25 mouse cellular contexts compared by ENCODE assay signal in genomic region chr14:58286007-58286525, GRCm38 (mm10).
DNase-seq lines count a peak whose midpoint lies in the region; ATAC-seq and TF ChIP-seq lines count a peak whose summit lies in the region.
"Had no signal": no experiment of that assay in that cellular context is flagged by ENCODE, and none has a peak within 500 bp of the region (broad histone marks: within the 10 kb centered on the region; RNA-seq: fewer than 3 reads in every experiment).

No protein-coding gene starts in this region.

- no peak overlapping the region for H3K27ac ChIP-seq in embryonic facial prominence, embryonic 14.5 days (replicated peaks; ENCODE audit: low read depth, low read length)
- H3K27ac ChIP-seq in embryonic facial prominence, embryonic 10.5 days (replicated peaks), result no peak overlapping the region
- H3K27ac ChIP-seq in liver, postnatal 0 days (ENCODE audit: low read depth), result no peak overlapping the region
- H3K27ac ChIP-seq in liver, embryonic 12.5 days, result no peak overlapping the region
- no peak overlapping the region for H3K27ac ChIP-seq in intestine, embryonic 15.5 days
- H3K27ac ChIP-seq in small intestine, adult 2 months (ENCODE audit: insufficient read depth, low read depth, low read length), result 0 out of 2 replicates have a peak overlapping the region, but pooled peaks have one; percentile 11
- H3K27ac ChIP-seq in forebrain, embryonic 16.5 days (ENCODE audit: low read length), result no peak overlapping the region
- H3K27ac ChIP-seq: embryonic facial prominence, embryonic 15.5 days; forebrain, embryonic 12.5 days; hindbrain, postnatal 0 days; limb, embryonic 13.5 days; liver, embryonic 14.5 days; midbrain, embryonic 10.5 days; midbrain, embryonic 15.5 days; neural tube, embryonic 15.5 days had no signal

- ATAC-seq in embryonic facial prominence, embryonic 14.5 days (ENCODE audit: low read depth), result 0 out of 2 replicates have a peak, but pooled peaks have one; percentile 33
- ATAC-seq in liver, postnatal 0 days, result peak; percentile 27; the same call in 1 of the 2 replicates
- no peak for ATAC-seq in liver, embryonic 12.5 days
- ATAC-seq in intestine, embryonic 15.5 days, result peak; percentile 34; the same call in 1 of the 2 replicates
- ATAC-seq in forebrain, embryonic 16.5 days, result no peak
- ATAC-seq: CD4-positive, CD25-positive, alpha-beta regulatory T cell, adult 4 months; hindbrain, postnatal 0 days; midbrain, embryonic 15.5 days had no signal

- no peak for TF ChIP-seq CTCF in liver, postnatal 0 days (IDR thresholded peaks at IDR 0.05; ENCODE audit: low read depth)
- no peak for TF ChIP-seq CTCF in small intestine, adult 2 months (IDR thresholded peaks at IDR 0.05; ENCODE audit: extremely low read depth, insufficient read length, insufficient replicate concordance, low read depth, low read length)

- no peak overlapping the region for H3K4me2 ChIP-seq in embryonic facial prominence, embryonic 14.5 days (ENCODE audit: low read depth, low read length)
- H3K4me2 ChIP-seq in liver, postnatal 0 days (ENCODE audit: low read depth, low read length), result no peak overlapping the region
- no peak overlapping the region for H3K4me2 ChIP-seq in liver, embryonic 12.5 days
- H3K4me2 ChIP-seq in intestine, embryonic 15.5 days (replicated peaks), result no peak overlapping the region
- H3K4me2 ChIP-seq in forebrain, embryonic 16.5 days (ENCODE audit: low read length), result no peak overlapping the region
- H3K4me2 ChIP-seq: embryonic facial prominence, embryonic 15.5 days; forebrain, embryonic 12.5 days; limb, embryonic 13.5 days; lung, embryonic 14.5 days; midbrain, embryonic 15.5 days; neural tube, embryonic 15.5 days had no signal

- H3K27me3 ChIP-seq in embryonic facial prominence, embryonic 14.5 days (replicated peaks; ENCODE audit: control insufficient read depth, insufficient read depth, low read length), result no peaks in the 10 kb centered on the region
- H3K27me3 ChIP-seq in embryonic facial prominence, embryonic 10.5 days (replicated peaks; ENCODE audit: low read depth, poor library complexity, severe bottlenecking), result no peaks in the 10 kb centered on the region
- no peaks in the 10 kb centered on the region for H3K27me3 ChIP-seq in liver, postnatal 0 days (ENCODE audit: insufficient read depth, low read length)
- no peaks in the 10 kb centered on the region for H3K27me3 ChIP-seq in liver, embryonic 12.5 days (replicated peaks)
- H3K27me3 ChIP-seq in intestine, embryonic 15.5 days (replicated peaks), result no peaks in the 10 kb centered on the region
- H3K27me3 ChIP-seq in small intestine, adult 2 months (ENCODE audit: control insufficient read depth, insufficient read depth, low read length), result no peaks in the 10 kb centered on the region
- H3K27me3 ChIP-seq in forebrain, embryonic 16.5 days (replicated peaks; ENCODE audit: control insufficient read depth, insufficient read depth, low read length), result no peaks in the 10 kb centered on the region
- H3K27me3 ChIP-seq: embryonic facial prominence, embryonic 15.5 days; forebrain, embryonic 12.5 days; limb, embryonic 13.5 days; midbrain, embryonic 15.5 days; neural tube, embryonic 15.5 days had no signal

- H3K4me1 ChIP-seq in embryonic facial prominence, embryonic 14.5 days (ENCODE audit: control insufficient read depth, insufficient read depth, low read length), result peaks cover 5% of the 10 kb centered on the region; the same call in 1 of the 2 replicates
- no peaks in the 10 kb centered on the region for H3K4me1 ChIP-seq in embryonic facial prominence, embryonic 10.5 days
- no peaks in the 10 kb centered on the region for H3K4me1 ChIP-seq in liver, postnatal 0 days (ENCODE audit: insufficient read depth)
- no peaks in the 10 kb centered on the region for H3K4me1 ChIP-seq in liver, embryonic 12.5 days
- 0 out of 2 replicates have a peak, but pooled peaks cover 7% of the 10 kb centered on the region for H3K4me1 ChIP-seq in intestine, embryonic 15.5 days (replicated peaks)
- H3K4me1 ChIP-seq in small intestine, adult 2 months (ENCODE audit: control insufficient read depth, insufficient read depth, insufficient read length, low read length), result peaks cover 5% of the 10 kb centered on the region; the same call in 1 of the 2 replicates
- no peaks in the 10 kb centered on the region for H3K4me1 ChIP-seq in forebrain, embryonic 16.5 days (replicated peaks; ENCODE audit: control insufficient read depth, insufficient read depth, low read length)
- H3K4me1 ChIP-seq: embryonic facial prominence, embryonic 15.5 days; forebrain, embryonic 12.5 days; midbrain, embryonic 10.5 days; midbrain, embryonic 15.5 days; neural tube, embryonic 15.5 days had no signal

- no peaks in the 10 kb centered on the region for H3K9me3 ChIP-seq in embryonic facial prominence, embryonic 14.5 days (ENCODE audit: control insufficient read depth, low read length)
- no peaks in the 10 kb centered on the region for H3K9me3 ChIP-seq in embryonic facial prominence, embryonic 10.5 days
- H3K9me3 ChIP-seq in liver, postnatal 0 days (ENCODE audit: low read length), result no peaks in the 10 kb centered on the region
- no peaks in the 10 kb centered on the region for H3K9me3 ChIP-seq in liver, embryonic 12.5 days (replicated peaks)
- no peaks in the 10 kb centered on the region for H3K9me3 ChIP-seq in intestine, embryonic 15.5 days
- no peaks in the 10 kb centered on the region for H3K9me3 ChIP-seq in forebrain, embryonic 16.5 days (ENCODE audit: control insufficient read depth, low read length)
- H3K9me3 ChIP-seq: embryonic facial prominence, embryonic 15.5 days; forebrain, embryonic 12.5 days; limb, embryonic 13.5 days; midbrain, embryonic 10.5 days; midbrain, embryonic 15.5 days; neural tube, embryonic 15.5 days had no signal

- WGBS in embryonic facial prominence, embryonic 14.5 days, result 67% methylated on average over 13 of the region's 13 CpGs
- 87% methylated on average over 13 of the region's 13 CpGs for WGBS in embryonic facial prominence, embryonic 10.5 days
- 68% methylated on average over 13 of the region's 13 CpGs for whole genome bisulfite sequencing in liver, postnatal 0 days (ENCODE audit: insufficient replicate concordance)
- WGBS in liver, embryonic 12.5 days (ENCODE audit: insufficient replicate concordance), result 66% methylated on average over 13 of the region's 13 CpGs
- WGBS in intestine, embryonic 15.5 days, result 47% methylated on average over 13 of the region's 13 CpGs
- WGBS in small intestine, adult 2 months, result 79% methylated on average over 13 of the region's 13 CpGs
- 87% methylated on average over 13 of the region's 13 CpGs for WGBS in forebrain, embryonic 16.5 days

- no peak for DNase-seq in embryonic facial prominence, embryonic 14.5 days (ENCODE audit: low spot score)
- DNase-seq in embryonic facial prominence, embryonic 10.5 days (ENCODE audit: low spot score), result no peak
- no peak for DNase-seq in liver, postnatal 0 days
- DNase-seq: cerebellum, adult 8-10 months; cerebellum, postnatal 36 days; embryo, embryonic 11 days; gastrocnemius, postnatal 10 days; heart, postnatal 14 days; lung, embryonic 14.5 days; lung, postnatal 14 days; right cerebral cortex, adult 18-20 months; thymus, postnatal 14 days had no signal

- H3K4me3 ChIP-seq in embryonic facial prominence, embryonic 14.5 days (ENCODE audit: low read depth, low read length), result no peak overlapping the region
- H3K4me3 ChIP-seq in embryonic facial prominence, embryonic 10.5 days, result no peak overlapping the region
- no peak overlapping the region for H3K4me3 ChIP-seq in liver, postnatal 0 days (ENCODE audit: low read depth, low read length)
- no peak overlapping the region for H3K4me3 ChIP-seq in liver, embryonic 12.5 days
- no peak overlapping the region for H3K4me3 ChIP-seq in intestine, embryonic 15.5 days (replicated peaks)
- H3K4me3 ChIP-seq in small intestine, adult 2 months (ENCODE audit: low read depth, low read length), result no peak overlapping the region
- no peak overlapping the region for H3K4me3 ChIP-seq in forebrain, embryonic 16.5 days (replicated peaks; ENCODE audit: low read length)
- H3K4me3 ChIP-seq: embryonic facial prominence, embryonic 15.5 days; forebrain, embryonic 12.5 days; limb, embryonic 13.5 days; midbrain, embryonic 10.5 days; midbrain, embryonic 15.5 days; neural tube, embryonic 15.5 days had no signal

- H3K9ac ChIP-seq in embryonic facial prominence, embryonic 14.5 days (ENCODE audit: low read depth, low read length), result no peak overlapping the region
- no peak overlapping the region for H3K9ac ChIP-seq in liver, postnatal 0 days (replicated peaks)
- H3K9ac ChIP-seq in liver, embryonic 12.5 days, result no peak overlapping the region
- no peak overlapping the region for H3K9ac ChIP-seq in intestine, embryonic 15.5 days
- H3K9ac ChIP-seq in forebrain, embryonic 16.5 days (replicated peaks; ENCODE audit: low read depth, low read length), result no peak overlapping the region
- H3K9ac ChIP-seq: embryonic facial prominence, embryonic 15.5 days; forebrain, embryonic 12.5 days; limb, embryonic 13.5 days; liver, embryonic 14.5 days; lung, embryonic 14.5 days; midbrain, embryonic 15.5 days; neural tube, embryonic 15.5 days had no signal

- TF ChIP-seq EP300 in liver, postnatal 0 days (IDR thresholded peaks at IDR 0.05; ENCODE audit: low read depth), result no peak

- H3K36me3 ChIP-seq in embryonic facial prominence, embryonic 14.5 days (ENCODE audit: control insufficient read depth, insufficient read depth, low read length), result no peaks in the 10 kb centered on the region
- no peaks in the 10 kb centered on the region for H3K36me3 ChIP-seq in embryonic facial prominence, embryonic 10.5 days (replicated peaks)
- H3K36me3 ChIP-seq in liver, postnatal 0 days (replicated peaks; ENCODE audit: insufficient read depth, low read length), result no peaks in the 10 kb centered on the region
- no peaks in the 10 kb centered on the region for H3K36me3 ChIP-seq in liver, embryonic 12.5 days
- no peaks in the 10 kb centered on the region for H3K36me3 ChIP-seq in intestine, embryonic 15.5 days
- no peaks in the 10 kb centered on the region for H3K36me3 ChIP-seq in small intestine, adult 2 months (ENCODE audit: control insufficient read depth, insufficient read depth, low read length)
- H3K36me3 ChIP-seq in forebrain, embryonic 16.5 days (ENCODE audit: control insufficient read depth, insufficient read depth), result no peaks in the 10 kb centered on the region
- H3K36me3 ChIP-seq: embryonic facial prominence, embryonic 15.5 days; forebrain, embryonic 12.5 days; limb, embryonic 13.5 days; midbrain, embryonic 10.5 days; midbrain, embryonic 15.5 days; neural tube, embryonic 15.5 days had no signal

- TF ChIP-seq POLR2A in small intestine, adult 2 months (IDR thresholded peaks at IDR 0.05; ENCODE audit: low read depth, low read length), result no peak

Comparison
In these comparisons a context has a peak if more than half of its experiments do, and no peak if none do; other contexts are left out.
1. ATAC-seq: peak in embryonic facial prominence, embryonic 14.5 days (single experiment), liver, postnatal 0 days (single experiment) and intestine, embryonic 15.5 days (single experiment); none in liver, embryonic 12.5 days (single experiment) and forebrain, embryonic 16.5 days (single experiment).